Mouse (Mus musculus) inflammation-experienced regulatory T-cells (primary cell): ENCODE results near the gene Pdcd7. TPM values are rescaled to one million over a fixed set of nuclear protein-coding genes. Genes with fewer than 3 reads are reported as not detected.

Experiments used
- polyA plus RNA-seq, 2 experiments: library from polyadenylated mRNA; unstranded; fragments of 100-300 nt; shearing (Covaris generic); gene quantifications; one replicate each; pipeline ENCODE4 v1.2.1; 2017

Pdcd7 gene
- polyA plus RNA-seq, result 10 to 100 TPM; 37.1 to 44.0 TPM

DNA sequence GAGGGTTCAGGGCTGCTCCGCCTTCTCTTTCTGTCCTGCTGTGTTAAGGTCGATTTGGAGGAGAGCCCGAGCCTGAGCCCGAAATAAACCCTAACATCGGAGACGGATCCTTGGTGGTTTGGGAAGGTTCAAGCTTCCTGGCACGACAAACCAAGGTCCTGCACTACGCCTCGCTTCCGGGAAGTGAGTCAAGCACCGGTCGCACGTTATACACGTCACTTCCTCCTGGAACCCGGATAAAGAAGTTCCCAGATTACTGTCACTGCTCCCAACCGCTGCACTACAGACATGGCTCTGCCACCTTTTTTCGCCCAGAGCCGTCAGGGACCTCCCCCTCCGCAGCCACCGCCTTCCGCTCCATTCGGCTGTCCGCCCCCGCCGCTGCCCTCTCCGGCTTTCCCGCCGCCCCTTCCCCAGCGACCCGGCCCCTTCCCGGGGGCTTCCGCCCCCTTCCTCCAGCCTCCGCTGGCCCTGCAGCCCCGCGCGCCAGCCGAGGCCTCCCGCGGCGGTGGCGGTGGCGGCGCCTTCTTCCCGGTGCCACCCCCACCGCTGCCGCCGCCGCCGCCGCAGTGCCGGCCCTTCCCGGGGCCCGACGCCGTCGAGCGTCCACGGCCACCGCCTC, at the start of gene Pdcd7:
TSS of gene Pdcd7 (plus strand) at position 251 of the 622 bp plus-strand sequence.

DNA sequence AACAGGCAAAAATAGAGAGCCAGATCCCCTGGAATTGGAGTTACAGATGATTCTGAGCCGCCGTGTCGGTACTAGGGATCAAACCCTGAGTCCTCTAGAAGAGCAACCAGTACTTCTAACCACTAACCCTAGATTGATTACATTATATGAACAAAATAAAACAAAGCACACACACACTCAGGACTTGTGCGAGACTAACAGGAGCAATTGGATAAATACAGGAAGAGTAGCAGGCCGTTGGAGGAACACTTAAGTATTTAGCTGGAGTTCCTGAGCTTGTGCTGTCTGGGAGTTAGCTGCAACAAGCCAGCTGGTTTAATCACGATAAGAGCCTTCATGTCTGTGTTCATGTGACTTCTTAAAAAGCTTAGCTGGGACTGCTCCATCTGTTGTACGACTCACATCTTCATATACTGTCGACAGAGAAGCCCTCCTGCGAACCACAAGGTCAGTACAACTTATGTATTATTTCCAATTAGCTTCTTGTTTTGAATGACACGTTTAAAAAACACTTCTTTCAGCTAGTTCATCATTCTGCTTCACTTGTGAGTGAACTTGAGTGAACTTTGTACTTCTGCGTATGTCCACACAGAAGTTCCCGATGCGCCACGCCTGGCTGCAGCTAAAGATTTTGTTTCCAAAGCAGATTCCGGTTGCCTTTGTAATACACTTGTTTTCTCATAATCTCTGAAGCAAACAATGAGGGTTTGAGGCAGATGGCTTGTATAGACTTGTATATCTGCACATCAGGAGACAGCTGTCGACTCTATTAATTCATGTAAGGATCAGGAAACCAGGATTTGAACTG, 14.9 kb downstream of the Pdcd7 start, which contains the start of gene Ubap1l:
TSS of gene Ubap1l (plus strand) at position 401 of the 808 bp plus-strand sequence.

DNA sequence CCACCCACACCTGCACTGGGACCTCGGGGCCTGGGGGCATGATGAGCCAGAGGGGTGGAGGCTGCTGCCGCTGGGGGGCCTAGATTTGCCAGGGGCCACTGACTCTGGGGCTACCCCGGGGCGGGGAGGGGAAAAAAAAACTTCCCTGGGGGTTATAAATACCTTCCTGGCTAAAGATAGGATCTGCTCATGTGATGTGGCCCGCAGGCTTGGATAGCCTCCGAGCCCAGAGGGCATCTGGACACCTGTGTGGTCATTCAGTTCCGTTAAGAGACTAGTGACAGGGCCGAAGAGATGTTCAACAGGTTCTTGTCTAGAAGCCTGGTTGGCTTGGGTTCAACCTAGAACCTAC, 45.7 kb downstream of the Pdcd7 start, which contains the start of gene Kbtbd13:
TSS of gene Kbtbd13 (minus strand) at position 40 of the 352 bp plus-strand sequence.

DNA sequence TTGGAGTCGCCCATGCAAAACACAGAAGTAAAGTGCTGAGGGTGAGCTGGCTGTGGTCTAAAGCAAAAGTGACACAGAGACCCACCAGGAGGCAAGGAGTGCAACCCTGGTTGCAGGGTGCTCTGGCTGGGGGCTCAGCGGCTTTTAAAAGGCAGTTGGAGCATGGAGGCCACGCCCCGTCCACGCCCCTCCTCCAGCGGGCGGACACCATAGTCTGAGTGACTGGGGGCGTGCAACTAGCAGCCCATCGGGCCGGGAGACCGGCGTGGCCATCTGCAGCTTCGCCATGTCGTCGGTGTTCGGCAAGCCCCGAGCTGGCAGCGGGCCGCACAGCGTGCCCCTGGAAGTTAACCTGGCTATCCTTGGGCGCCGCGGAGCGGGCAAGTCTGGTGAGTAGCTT, 52.4 kb downstream of the Pdcd7 start, which contains the start of gene Rasl12:
TSS of gene Rasl12 (plus strand) at position 228 of the 400 bp plus-strand sequence.

Other genes starting within 250 kb of the Pdcd7 start
- gene Igdcc4, start 244.6 kb upstream of the Pdcd7 start, polyA plus RNA-seq, result 1 to 10 TPM in 1 of 2 experiments, under 1 TPM in 1; 0.08 to 3.4 TPM
- under 1 TPM; 0.09 to 0.10 TPM for gene Igdcc3, start 204.9 kb upstream of the Pdcd7 start, polyA plus RNA-seq
- gene Parp16, start 150.8 kb upstream of the Pdcd7 start, polyA plus RNA-seq, result 10 to 100 TPM; 10.6 to 25.3 TPM
- gene Cilp, start 80.9 kb upstream of the Pdcd7 start, polyA plus RNA-seq, result under 1 TPM; 0.04 to 0.49 TPM
- 10 to 100 TPM; 43.3 to 62.3 TPM for gene Clpx, start 51.8 kb upstream of the Pdcd7 start, polyA plus RNA-seq
- gene Ubap1l, start 14.9 kb downstream of the Pdcd7 start, polyA plus RNA-seq, result not detected
- under 1 TPM in 1 of 2 experiments, not detected in 1; 0.19 TPM for gene Kbtbd13, start 45.5 kb downstream of the Pdcd7 start, polyA plus RNA-seq
- gene Rasl12, start 52.4 kb downstream of the Pdcd7 start, polyA plus RNA-seq, result 1 to 10 TPM in 1 of 2 experiments, under 1 TPM in 1; 0.49 to 2.1 TPM
- under 1 TPM in 1 of 2 experiments, not detected in 1; 0.55 TPM for gene Slc51b, start 76.9 kb downstream of the Pdcd7 start, polyA plus RNA-seq
- 10 to 100 TPM; 36.6 to 46.7 TPM for gene Mtfmt, start 89.7 kb downstream of the Pdcd7 start, polyA plus RNA-seq
- 100 to 1,000 TPM; 124 to 138 TPM for gene Spg21, start 114.8 kb downstream of the Pdcd7 start, polyA plus RNA-seq
- gene Ankdd1a, start 174.1 kb downstream of the Pdcd7 start, polyA plus RNA-seq, result under 1 TPM; 0.13 to 0.31 TPM
- 10 to 100 TPM; 70.1 to 71.2 TPM for gene Plekho2, start 233.9 kb downstream of the Pdcd7 start, polyA plus RNA-seq
- gene Pif1, start 241.1 kb downstream of the Pdcd7 start, polyA plus RNA-seq, result 1 to 10 TPM in 1 of 2 experiments, under 1 TPM in 1; 0.96 to 2.6 TPM